Mouse (Mus musculus) ovary, postnatal 36 days (tissue): ENCODE measurements around the gene Ang6.
"Not testable (repeated sequence)": the region's sequence is repeated elsewhere in the genome, so short reads cannot be mapped to it uniquely, and the experiment has no call there.

Experiments used
- DNase-seq: peaks from one replicate; pipeline ENCODE4 v3.0.0; 2022; ENCODE audit warnings: low spot score, mixed read lengths

The Ang6 gene

DNA sequence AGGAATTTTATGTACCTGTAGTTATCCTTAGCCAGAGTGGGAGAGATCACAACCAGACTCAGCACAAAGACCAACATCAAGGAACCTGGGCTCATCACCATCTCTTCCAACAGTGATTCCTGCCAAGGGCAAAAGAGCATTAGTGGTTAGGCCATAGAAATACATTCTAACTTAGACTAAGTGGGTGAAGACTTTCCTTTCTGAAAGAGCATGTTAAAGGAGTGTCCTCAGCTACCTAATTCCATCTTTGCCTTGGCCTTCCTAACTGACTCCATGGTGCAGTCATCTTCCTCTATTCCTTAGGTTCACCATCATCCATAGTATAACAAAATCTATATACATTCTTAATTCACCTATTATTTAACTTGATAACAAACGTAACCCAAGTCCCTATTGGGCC lies at the start of gene Ang6:
TSS of gene Ang6 (minus strand) at position 101 of the 400 bp plus-strand sequence.
- DNase-seq: no peak

DNA sequence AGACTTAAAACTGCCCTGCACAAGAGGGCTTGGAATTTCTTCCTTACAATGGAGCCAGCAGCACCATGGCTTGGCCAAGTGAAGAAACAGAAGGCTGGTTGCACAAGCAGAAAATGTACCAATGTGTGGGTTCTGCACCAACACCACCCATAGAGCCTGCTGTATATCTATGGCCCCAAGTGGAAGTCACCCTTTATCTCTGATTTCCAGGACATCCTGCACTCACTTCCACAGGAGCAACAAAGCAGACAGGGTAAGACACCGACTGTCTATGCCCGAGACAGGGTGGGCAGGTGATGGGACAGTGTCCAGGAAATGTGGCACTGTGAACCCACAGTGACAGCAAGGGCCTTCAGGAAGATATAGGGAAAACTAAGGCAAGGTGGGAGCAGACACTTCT lies 44.5 kb upstream of the Ang6 start:
- not testable (repeated sequence) for DNase-seq

DNA sequence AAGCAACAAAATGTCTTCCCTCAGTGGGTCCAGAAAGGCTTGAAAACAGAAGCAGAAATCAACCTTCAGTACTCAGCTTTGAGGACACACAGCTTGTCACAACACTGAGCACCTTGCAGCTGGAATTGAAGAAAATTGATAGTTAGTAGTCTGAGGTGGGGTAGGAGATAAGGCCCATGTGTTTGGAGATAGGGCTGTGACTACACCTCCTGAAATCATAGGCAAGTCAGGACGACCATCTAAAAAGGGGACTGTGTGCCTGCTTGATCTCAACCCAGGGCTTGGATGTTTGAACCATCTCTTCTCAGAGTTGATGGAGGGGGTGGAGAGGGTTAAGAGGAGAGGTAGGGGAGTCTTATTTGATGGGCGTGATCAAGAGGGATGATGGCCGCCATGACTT lies 29.8 kb upstream of the Ang6 start:
- not testable (repeated sequence) for DNase-seq

DNA sequence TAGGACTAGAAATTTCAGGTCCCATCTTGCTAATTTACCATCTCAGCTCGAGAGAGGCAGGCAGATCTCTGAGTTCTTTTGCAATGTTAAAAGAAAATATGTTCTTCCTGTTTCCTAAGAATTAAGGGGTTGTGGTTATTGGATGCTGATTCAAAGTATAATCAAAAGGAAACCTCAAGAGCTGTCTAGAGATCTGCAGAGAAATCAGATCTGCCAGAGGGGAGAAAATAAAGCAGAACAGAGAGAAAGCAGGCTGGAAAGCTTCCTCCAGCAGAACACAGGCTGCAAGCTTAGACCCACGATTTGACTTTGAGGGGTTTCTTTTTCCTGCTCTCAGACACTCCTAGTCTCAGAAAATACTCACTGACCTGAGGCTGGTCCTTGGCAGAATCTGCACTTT lies 7.6 kb upstream of the Ang6 start:
- DNase-seq: not testable (repeated sequence)

DNA sequence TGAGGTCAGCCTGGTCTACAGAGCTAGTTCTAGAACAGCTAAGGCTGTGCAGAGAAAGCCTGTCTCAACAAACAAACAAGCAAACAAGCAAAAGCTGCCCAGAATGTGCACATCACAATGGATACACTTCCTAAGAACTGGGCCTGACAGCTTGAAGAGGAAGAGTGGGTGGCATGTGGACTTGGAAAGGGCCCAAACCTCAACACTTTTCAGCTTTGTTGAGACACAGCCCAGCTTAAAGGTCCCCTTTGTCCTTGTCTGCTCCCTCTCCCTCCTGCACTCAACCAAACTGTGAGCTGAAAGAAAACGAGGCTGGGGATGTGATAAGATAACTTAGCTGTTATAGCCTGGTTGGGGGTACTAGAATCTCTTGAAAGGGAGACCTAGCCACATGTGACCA lies 6.0 kb upstream of the Ang6 start:
- not testable (repeated sequence) for DNase-seq

DNA sequence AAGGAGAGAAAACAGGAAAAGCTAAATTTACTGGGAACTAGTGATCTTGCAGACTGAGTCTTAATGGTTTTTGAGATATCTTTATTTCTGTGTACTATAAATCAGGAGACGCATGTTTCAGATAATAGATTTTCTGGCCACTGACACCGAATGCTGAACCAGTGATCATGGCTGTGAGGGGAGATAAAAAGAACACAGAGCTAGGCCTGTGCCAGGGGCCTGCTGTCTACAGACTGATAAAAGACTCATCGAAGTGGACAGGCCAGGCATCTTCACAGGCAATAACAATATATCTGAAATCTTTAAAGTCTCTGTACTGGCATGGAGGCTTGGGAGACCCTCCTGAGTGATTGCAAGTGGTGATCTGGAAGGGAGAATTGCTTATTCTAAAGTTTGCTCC lies 469 bp downstream of the Ang6 start:
- DNase-seq: no peak

DNA sequence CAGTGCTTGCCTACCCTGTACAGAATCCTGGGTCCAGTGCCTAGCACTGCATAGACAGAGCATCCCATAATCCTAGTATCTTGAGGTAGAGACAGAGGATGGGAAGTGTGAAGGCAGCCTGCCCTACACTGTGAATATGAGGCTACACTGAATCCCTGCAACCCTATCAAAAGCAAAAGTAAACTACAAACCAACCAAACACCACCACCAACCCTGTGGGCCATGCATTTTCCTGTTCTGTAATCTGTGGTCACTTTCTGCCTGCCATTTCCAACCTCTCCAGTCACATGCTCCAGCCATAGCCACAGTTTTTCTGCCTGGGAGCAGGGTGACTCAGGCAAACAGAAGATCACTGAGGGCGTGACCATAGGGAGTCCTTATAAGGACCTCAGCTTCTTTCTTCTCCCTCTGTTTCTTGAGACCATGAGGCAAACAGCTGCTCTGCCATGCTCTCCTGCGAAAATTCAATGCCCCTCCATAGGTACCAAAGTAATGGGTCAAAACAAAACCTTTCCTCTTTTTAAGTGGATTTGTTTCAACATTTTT lies 3.5 kb downstream of the Ang6 start:
- DNase-seq: not testable (repeated sequence)

DNA sequence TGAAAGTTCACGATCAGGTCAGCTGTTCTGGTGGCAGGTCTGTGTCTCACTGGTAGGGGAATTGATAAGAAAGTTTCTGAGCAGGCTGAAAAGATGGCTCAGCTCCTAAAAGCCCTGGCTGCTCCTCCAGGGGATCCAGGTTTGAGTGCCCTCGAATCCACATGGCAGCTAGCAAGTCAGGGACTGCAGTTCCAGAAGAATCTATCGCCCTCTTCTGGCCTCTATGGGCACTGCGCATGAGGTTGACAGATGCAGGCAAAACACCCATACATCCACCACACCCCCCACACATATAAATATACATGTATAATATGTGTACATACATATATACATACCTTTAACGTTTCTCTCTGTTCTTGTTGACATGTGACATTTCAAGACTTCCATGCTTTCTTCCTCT lies 14.7 kb downstream of the Ang6 start:
- peak; percentile 61 for DNase-seq

DNA sequence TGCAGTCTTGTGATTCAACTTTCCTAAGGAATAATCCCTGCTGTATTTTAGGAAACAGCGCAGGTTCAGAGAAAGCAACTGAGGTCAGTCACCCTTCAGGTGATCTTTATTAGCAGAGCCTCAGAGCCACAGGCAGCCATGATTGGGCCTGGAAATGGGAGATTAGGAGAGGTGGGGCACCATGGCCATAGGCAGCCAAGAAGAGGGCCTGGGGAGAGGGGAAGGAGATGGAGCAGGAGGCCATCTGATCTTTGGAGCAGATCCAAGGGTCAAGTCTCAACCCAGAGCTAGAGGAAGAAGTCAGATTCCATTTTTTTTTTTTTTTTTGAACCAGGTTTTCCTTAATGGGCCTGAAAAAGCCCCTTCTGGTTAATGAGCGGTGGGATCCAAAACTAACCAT lies 15.9 kb downstream of the Ang6 start:
- no peak for DNase-seq

DNA sequence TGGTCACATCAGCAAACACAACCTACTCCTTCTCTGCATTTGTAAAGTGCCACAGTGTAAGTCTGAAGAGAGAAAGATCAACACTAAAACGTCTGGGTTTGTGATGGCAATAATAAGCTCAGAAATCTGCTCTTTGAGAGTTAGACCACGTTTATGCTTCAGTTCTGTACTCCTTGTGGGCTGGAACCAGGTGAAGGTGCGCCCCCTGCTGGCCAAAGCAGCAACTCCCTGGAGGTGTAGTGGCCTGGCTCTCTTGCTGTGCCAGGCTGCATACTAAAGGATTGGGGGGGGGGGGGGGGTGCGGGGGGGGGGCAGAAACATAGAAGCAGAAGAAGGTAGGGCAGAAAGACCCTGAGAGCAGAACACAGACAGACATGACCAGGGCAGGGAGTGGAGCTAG lies 18.2 kb downstream of the Ang6 start:
- DNase-seq: peak; percentile 54

DNA sequence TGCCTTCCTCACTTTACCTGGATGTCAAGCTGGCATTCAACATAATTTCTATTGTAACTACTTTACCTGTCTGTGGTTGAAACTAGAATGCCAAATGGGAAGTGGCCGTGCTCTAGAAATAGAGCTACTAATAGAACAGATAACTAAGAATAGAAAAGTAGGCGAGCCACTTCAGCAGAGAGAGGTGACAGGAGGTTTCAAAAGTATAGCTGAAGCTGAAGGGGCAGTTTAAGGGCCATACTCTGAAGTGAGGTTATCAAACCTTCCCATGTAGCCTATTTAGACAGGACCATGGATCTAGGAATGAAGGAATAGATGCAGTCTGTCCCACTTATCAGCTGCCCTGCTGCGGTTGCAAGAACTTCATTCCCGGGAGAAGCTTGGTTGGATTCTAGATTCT lies 18.6 kb downstream of the Ang6 start:
- no peak for DNase-seq

DNA sequence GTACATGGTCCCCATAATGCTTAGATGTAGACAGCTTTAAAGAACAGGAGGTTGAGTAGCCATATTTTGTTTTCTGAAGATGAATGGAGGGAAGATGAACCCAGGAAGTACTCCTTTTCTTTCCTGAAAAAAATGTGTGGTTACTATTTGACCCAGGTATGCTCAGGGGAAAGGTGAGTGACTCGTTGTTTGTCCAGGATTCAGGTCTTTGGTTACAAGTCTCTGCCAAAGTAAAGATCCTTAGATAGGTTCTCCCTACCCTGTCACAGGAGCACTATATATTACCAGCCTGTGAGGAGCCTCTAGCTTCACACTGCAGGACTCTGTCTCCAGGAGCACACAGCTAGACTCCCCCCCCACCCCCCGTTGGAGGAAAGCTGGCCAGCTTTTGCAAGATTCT lies 45.3 kb downstream of the Ang6 start, which contains the start of gene Ang5:
TSS of gene Ang5 (plus strand) at position 301 of the 400 bp plus-strand sequence.
- not testable (repeated sequence) for DNase-seq

DNA sequence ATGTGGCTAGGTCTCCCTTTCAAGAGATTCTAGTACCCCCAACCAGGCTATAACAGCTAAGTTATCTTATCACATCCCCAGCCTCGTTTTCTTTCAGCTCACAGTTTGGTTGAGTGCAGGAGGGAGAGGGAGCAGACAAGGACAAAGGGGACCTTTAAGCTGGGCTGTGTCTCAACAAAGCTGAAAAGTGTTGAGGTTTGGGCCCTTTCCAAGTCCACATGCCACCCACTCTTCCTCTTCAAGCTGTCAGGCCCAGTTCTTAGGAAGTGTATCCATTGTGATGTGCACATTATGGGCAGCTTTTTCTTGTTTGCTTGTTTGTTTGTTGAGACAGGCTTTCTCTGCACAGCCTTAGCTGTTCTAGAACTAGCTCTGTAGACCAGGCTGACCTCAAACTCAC lies 47.0 kb downstream of the Ang6 start:
- DNase-seq: not testable (repeated sequence)

DNA sequence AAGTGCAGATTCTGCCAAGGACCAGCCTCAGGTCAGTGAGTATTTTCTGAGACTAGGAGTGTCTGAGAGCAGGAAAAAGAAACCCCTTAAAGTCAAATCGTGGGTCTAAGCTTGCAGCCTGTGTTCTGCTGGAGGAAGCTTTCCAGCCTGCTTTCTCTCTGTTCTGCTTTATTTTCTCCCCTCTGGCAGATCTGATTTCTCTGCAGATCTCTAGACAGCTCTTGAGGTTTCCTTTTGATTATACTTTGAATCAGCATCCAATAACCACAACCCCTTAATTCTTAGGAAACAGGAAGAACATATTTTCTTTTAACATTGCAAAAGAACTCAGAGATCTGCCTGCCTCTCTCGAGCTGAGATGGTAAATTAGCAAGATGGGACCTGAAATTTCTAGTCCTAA lies 48.7 kb downstream of the Ang6 start:
- DNase-seq: not testable (repeated sequence)
